Mouse (Mus musculus) embryonic facial prominence, embryonic 11.5 days (tissue): ENCODE data around the gene Itgb2. TPM values are rescaled to one million over a fixed set of nuclear protein-coding genes. Genes with fewer than 3 reads are reported as not detected.

Experiments used
- ATAC-seq: fragments of 200-750 bp; cut with Nextera tagmentation; replicated peaks from 2 replicates; pipeline ENCODE4 v1.8.0; 2017; ENCODE audit warnings: low read depth; ENCODE audit not compliant: insufficient number of reproducible peaks, low FRiP score, low TSS enrichment
- DNase-seq: peaks from one replicate; pipeline ENCODE4 v3.0.0-alpha.2; 2015; ENCODE audit warnings: low spot score
- H3K27ac ChIP-seq: fragments of 300-500 bp; sonication (generic); replicated peaks from 2 replicates; pipeline ENCODE4 v1.5.1; 2014; ENCODE audit warnings: mild to moderate bottlenecking, low read depth, low read length, control low read depth
- H3K27me3 ChIP-seq: fragments of 300-500 bp; sonication (generic); 2 replicates; pipeline ENCODE4 v1.6.1; 2014; ENCODE audit warnings: mild to moderate bottlenecking, low read length, moderate library complexity, mixed read lengths; ENCODE audit not compliant: control insufficient read depth, insufficient read depth
- H3K36me3 ChIP-seq: fragments of 300-500 bp; sonication (generic); replicated peaks from 2 replicates; pipeline ENCODE4 v1.6.1; 2014; ENCODE audit warnings: low read depth, mild to moderate bottlenecking, low read length, moderate library complexity, mixed read lengths; ENCODE audit not compliant: control insufficient read depth, insufficient read depth
- H3K4me1 ChIP-seq: fragments of 300-500 bp; sonication (generic); 2 replicates; pipeline ENCODE4 v1.6.1; 2014; ENCODE audit warnings: low read length, mixed read lengths; ENCODE audit not compliant: control insufficient read depth, insufficient read depth
- H3K4me2 ChIP-seq: fragments of 300-500 bp; sonication (generic); 2 replicates; pipeline ENCODE4 v1.6.1; 2014; ENCODE audit warnings: low read depth, mild to moderate bottlenecking, control low read depth, low read length, moderate library complexity
- H3K4me3 ChIP-seq: fragments of 300-500 bp; sonication (generic); 2 replicates; pipeline ENCODE4 v1.5.1; 2014; ENCODE audit warnings: low read depth, low read length, control low read depth
- H3K9ac ChIP-seq: fragments of 300-500 bp; sonication (generic); replicated peaks from 2 replicates; pipeline ENCODE4 v1.6.1; 2014; ENCODE audit warnings: mild to moderate bottlenecking, control low read depth, low read length
- H3K9me3 ChIP-seq: fragments of 300-500 bp; sonication (generic); replicated peaks from 2 replicates; pipeline ENCODE4 v1.6.1; 2016; ENCODE audit warnings: mild to moderate bottlenecking, low read length, inconsistent platforms, mixed read lengths; ENCODE audit not compliant: control insufficient read depth
- WGBS: fragments of 180-500 bp; shearing (Covaris S2); extraction: QIAGEN DNeasy Blood & Tissue Kit; methylation state at CpG from one replicate; pipeline ENCODE4 v1.1.7; 2014; 5-methylcytosine and 5-hydroxymethylcytosine counted together
- polyA plus RNA-seq: library from polyadenylated mRNA; unstranded; fragments of >200 nt; fragmentation: Nextera tagmentation; extraction: Ambion mirVana; gene quantifications from 2 replicates; pipeline ENCODE4 v1.2.1, GENCODE M21; 2014

The Itgb2 gene
- polyA plus RNA-seq, 1 experiment from 2014 or later: 1.4 TPM

- H3K27ac ChIP-seq: no peak overlapping the region
- no peaks in the 10 kb centered on the region for H3K9me3 ChIP-seq
- no peak overlapping the region for H3K4me3 ChIP-seq
- no peak overlapping the region for H3K4me2 ChIP-seq
- DNase-seq: no peak
- no peaks in the 10 kb centered on the region for H3K36me3 ChIP-seq
- H3K9ac ChIP-seq: no peak overlapping the region
- H3K4me1 ChIP-seq: no peaks in the 10 kb centered on the region
- no peaks in the 10 kb centered on the region for H3K27me3 ChIP-seq
- ATAC-seq: no peak
- WGBS: 60% methylated on average over 10 of the region's 10 CpGs
These were observed 50.2 kb downstream of the Itgb2 start for GRCm38 (mm10) chr10:77580027-77580920.

- WGBS: 11% methylated on average over 8 of the region's 8 CpGs
- Histone ChIP-seq H3K4me2 (peak overlapping the region; percentile 69), H3K4me3 (peak overlapping the region; percentile 67), H3K4me1 (no peaks in the 10 kb centered on the region), H3K27me3 (no peaks in the 10 kb centered on the region), H3K9ac (peak overlapping the region; percentile 74), H3K27ac (0 out of 2 replicates have a peak overlapping the region, but pooled peaks have one; percentile 7), H3K9me3 (no peaks in the 10 kb centered on the region), H3K36me3 (no peaks in the 10 kb centered on the region)
- DNase-seq (no peak), ATAC-seq (peak; percentile 41)
These were observed 51.0 kb downstream of the Itgb2 start for GRCm38 (mm10) chr10:77581023-77581407.

- H3K4me3 ChIP-seq: peak within 1 kb of the TSS; percentile 67
- no peaks in the 10 kb centered on the region; the same call in 1 of the 2 replicates for H3K36me3 ChIP-seq
- DNase-seq (peak; percentile 98), ATAC-seq (peak; percentile 97)
- under 1% methylated on average over 61 of the region's 64 CpGs for WGBS
- no peaks in the 10 kb centered on the region for H3K27me3 ChIP-seq
- H3K4me2 ChIP-seq: peak within 1 kb of the TSS; percentile 69
- no peaks in the 10 kb centered on the region for H3K9me3 ChIP-seq
- peak within 1 kb of the TSS; percentile 74 for H3K9ac ChIP-seq
- peak within 1 kb of the TSS; percentile 78 for H3K27ac ChIP-seq
- no peaks in the 10 kb centered on the region for H3K4me1 ChIP-seq
These were observed 51.6 kb downstream of the Itgb2 start, which contains the start of gene Pttg1ip for GRCm38 (mm10) chr10:77581408-77582284. Pttg1ip (plus strand) TSS chr10:77581720.

GRCm38 (mm10) chr10:77582285-77582618 lies 52.2 kb downstream of the Itgb2 start:
- ATAC-seq (no peak), DNase-seq (no peak)
- H3K27me3 ChIP-seq: no peaks in the 10 kb centered on the region
- H3K36me3 ChIP-seq: no peaks in the 10 kb centered on the region; the same call in 1 of the 2 replicates
- peak overlapping the region; percentile 70 for H3K9ac ChIP-seq
- H3K4me1 ChIP-seq: no peaks in the 10 kb centered on the region
- peak overlapping the region; percentile 49 for H3K4me2 ChIP-seq
- H3K4me3 ChIP-seq: peak overlapping the region; percentile 67
- H3K27ac ChIP-seq: no peak overlapping the region
- no peaks in the 10 kb centered on the region for H3K9me3 ChIP-seq
- WGBS: 11% methylated on average over 8 of the region's 8 CpGs

GRCm38 (mm10) chr10:77583795-77584422 lies 53.9 kb downstream of the Itgb2 start:
- Histone ChIP-seq H3K4me3 (no peak overlapping the region), H3K9ac (no peak overlapping the region), H3K36me3 (no peaks in the 10 kb centered on the region; the same call in 1 of the 2 replicates), H3K27ac (no peak overlapping the region), H3K9me3 (no peaks in the 10 kb centered on the region), H3K27me3 (no peaks in the 10 kb centered on the region), H3K4me1 (no peaks in the 10 kb centered on the region), H3K4me2 (no peak overlapping the region)
- 80% methylated on average over 10 of the region's 10 CpGs for WGBS
- DNase-seq (no peak), ATAC-seq (no peak)

- no peak overlapping the region for H3K4me3 ChIP-seq
- no peak overlapping the region for H3K27ac ChIP-seq
- no peak overlapping the region for H3K9ac ChIP-seq
- H3K36me3 ChIP-seq: no peaks in the 10 kb centered on the region; the same call in none of the 2 replicates
- no peak overlapping the region for H3K4me2 ChIP-seq
- 94% methylated on average over 3 of the region's 3 CpGs for WGBS
- H3K27me3 ChIP-seq: no peaks in the 10 kb centered on the region
- ATAC-seq: no peak
- no peaks in the 10 kb centered on the region for H3K4me1 ChIP-seq
- no peaks in the 10 kb centered on the region for H3K9me3 ChIP-seq
- no peak for DNase-seq
These were observed 56.6 kb downstream of the Itgb2 start for GRCm38 (mm10) chr10:77586637-77587036.

DNA sequence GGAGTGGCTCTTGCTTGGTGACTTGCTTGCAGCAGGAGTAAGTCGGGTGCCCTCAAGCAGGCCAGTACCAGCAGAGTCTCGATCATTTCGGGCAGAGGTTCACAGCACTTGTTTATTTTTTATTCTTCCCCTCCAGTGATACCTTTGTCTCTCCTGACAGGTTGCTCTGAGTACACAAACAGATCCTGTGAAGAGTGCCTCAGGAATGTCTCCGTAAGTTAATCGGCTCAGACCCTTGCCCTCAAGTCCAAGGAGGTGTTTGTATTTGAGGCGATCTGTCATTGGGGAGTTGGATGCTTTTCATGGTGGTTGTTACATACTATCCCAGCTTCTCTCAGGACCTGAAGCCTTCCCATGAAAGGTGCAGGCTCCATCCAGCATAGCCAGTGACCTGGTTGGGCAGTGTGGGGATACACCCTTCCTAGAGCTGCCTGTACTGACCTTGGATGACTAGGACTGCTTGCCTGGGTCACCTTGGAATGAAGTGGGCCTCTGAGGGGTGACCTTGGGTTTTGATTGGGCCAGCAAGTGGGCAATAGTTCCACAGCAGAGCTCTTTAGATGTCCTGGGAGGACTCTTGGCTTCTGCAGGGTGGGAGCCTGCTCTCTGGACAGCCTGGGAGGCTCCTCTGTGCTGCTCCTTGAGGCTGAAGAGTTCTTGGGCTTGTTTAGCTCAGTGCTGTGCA lies 57.2 kb downstream of the Itgb2 start:
- ATAC-seq: no peak
- 89% methylated on average over 6 of the region's 6 CpGs for WGBS
- DNase-seq: no peak
- Histone ChIP-seq H3K4me2 (no peak overlapping the region), H3K4me1 (no peaks in the 10 kb centered on the region), H3K4me3 (no peak overlapping the region), H3K9me3 (no peaks in the 10 kb centered on the region), H3K36me3 (no peaks in the 10 kb centered on the region; the same call in none of the 2 replicates), H3K27ac (no peak overlapping the region), H3K27me3 (no peaks in the 10 kb centered on the region), H3K9ac (no peak overlapping the region)
